Mouse (Mus musculus) hindbrain, embryonic 12.5 days (tissue): Measurements from ENCODE around the gene Lyst. TPM values are rescaled to one million over a fixed set of nuclear protein-coding genes. Genes with fewer than 3 reads are reported as not detected.

ENCODE experiments used
- ATAC-seq: fragments of 200-750 bp; cut with Nextera tagmentation; 2 replicates; pipeline ENCODE4 v1.8.0; 2017; ENCODE audit warnings: moderate TSS enrichment; ENCODE audit not compliant: low FRiP score
- H3K27ac ChIP-seq: fragments of 300-500 bp; sonication (generic); 2 replicates; pipeline ENCODE4 v1.5.1; 2016; ENCODE audit warnings: mild to moderate bottlenecking
- H3K27me3 ChIP-seq: fragments of 300-500 bp; sonication (generic); 2 replicates; pipeline ENCODE4 v1.6.1; 2016; ENCODE audit warnings: mild to moderate bottlenecking
- H3K36me3 ChIP-seq: fragments of 300-500 bp; sonication (generic); 2 replicates; pipeline ENCODE4 v1.6.1; 2016; ENCODE audit warnings: mild to moderate bottlenecking
- H3K4me1 ChIP-seq: fragments of 300-500 bp; sonication (generic); 2 replicates; pipeline ENCODE4 v1.6.1; 2016
- H3K4me2 ChIP-seq: fragments of 300-500 bp; sonication (generic); replicated peaks from 2 replicates; pipeline ENCODE4 v1.6.1; 2016; ENCODE audit warnings: mild to moderate bottlenecking
- H3K4me3 ChIP-seq: fragments of 300-500 bp; sonication (generic); 2 replicates; pipeline ENCODE4 v1.5.1; 2016; ENCODE audit warnings: mild to moderate bottlenecking
- H3K9ac ChIP-seq: fragments of 300-500 bp; sonication (generic); 2 replicates; pipeline ENCODE4 v1.6.1; 2016; ENCODE audit warnings: mild to moderate bottlenecking, moderate library complexity
- H3K9me3 ChIP-seq: fragments of 300-500 bp; sonication (generic); replicated peaks from 2 replicates; pipeline ENCODE4 v1.6.1; 2016; ENCODE audit warnings: mild to moderate bottlenecking
- whole genome bisulfite sequencing: fragments of 180-500 bp; shearing (Covaris S2); methylation state at CpG from one replicate; pipeline ENCODE4 v1.1.7; 2016; 5-methylcytosine and 5-hydroxymethylcytosine counted together
- polyA plus RNA-seq: library from polyadenylated mRNA; unstranded; fragments of >200 nt; fragmentation: Nextera tagmentation; extraction: Ambion mirVana; gene quantifications from 2 replicates; pipeline ENCODE4 v1.2.1, GENCODE M21; 2016

Lyst gene
- polyA plus RNA-seq, 1 experiment from 2014 or later = 3.2 TPM

DNA sequence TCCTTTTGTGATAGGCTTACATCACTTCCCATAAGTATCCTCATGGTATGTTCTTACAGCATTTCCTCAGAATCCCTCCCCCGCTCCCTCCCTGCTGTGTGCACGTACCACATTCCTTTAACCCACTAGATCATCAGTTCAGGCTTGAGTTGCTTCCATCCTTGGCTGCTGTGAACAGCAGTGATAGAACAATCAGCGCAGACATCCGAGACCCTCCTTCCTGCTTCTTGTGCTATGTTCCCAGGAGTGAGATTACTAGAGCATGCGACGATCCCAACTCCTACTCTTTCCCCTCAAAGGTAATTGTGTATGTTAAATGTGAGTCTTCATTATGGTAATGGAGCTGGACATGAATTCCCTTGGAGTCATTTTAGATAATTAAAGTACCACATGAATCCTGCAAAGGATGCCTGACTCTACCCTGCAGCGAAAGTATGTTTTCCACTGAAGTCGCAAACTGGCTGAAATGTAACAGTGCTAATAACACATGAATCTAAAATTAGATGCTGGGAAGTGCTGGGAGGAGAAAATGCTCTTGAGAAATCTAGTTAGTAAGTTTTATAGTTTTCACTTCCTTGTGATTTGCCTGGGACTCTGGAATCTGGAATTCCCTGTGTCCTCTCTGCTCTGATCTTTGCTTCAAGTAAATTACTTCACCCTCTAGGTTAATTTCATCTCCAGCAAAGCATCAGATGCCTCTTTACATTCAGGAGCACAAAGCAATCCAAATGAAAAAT, 13.6 kb upstream of the Lyst start:
- no peak overlapping the region for H3K4me3 ChIP-seq
- H3K27ac ChIP-seq = no peak overlapping the region
- H3K27me3 ChIP-seq = no peaks in the 10 kb centered on the region
- H3K4me2 ChIP-seq = no peak overlapping the region
- no peaks in the 10 kb centered on the region for H3K36me3 ChIP-seq
- H3K9me3 ChIP-seq = no peaks in the 10 kb centered on the region
- ATAC-seq = peak; percentile 29; the same call in 1 of the 2 replicates
- WGBS = 40% methylated on average over 8 of the region's 8 CpGs
- H3K9ac ChIP-seq = no peak overlapping the region
- H3K4me1 ChIP-seq = 0 out of 2 replicates have a peak, but pooled peaks cover 3% of the 10 kb centered on the region

DNA sequence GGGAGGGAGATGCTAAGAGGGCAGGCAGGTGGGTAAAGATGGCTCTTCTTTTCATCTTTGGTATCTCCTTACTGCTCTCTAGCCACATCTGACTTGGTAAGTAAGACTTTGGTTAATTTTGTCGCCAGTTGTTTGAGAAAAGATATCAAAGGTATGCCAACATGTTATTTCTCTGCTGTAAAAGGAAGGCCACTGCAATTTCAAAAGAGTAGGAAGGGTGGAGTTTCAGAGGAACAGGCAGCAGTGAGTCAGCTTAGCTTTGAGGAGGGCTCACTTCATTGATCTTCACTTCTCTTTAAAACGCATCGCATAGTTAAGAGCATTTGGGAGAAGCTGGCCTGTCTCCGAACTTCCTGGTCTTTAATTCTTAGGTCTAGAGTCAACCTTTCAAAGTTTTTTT, 8.2 kb upstream of the Lyst start:
- 82% methylated on average over 4 of the region's 4 CpGs for WGBS
- Histone ChIP-seq H3K9ac (no peak overlapping the region), H3K4me2 (no peak overlapping the region), H3K27me3 (no peaks in the 10 kb centered on the region), H3K4me1 (0 out of 2 replicates have a peak, but pooled peaks cover under 1% of the 10 kb centered on the region), H3K27ac (no peak overlapping the region), H3K36me3 (no peaks in the 10 kb centered on the region), H3K9me3 (no peaks in the 10 kb centered on the region), H3K4me3 (no peak overlapping the region)
- no peak for ATAC-seq

DNA sequence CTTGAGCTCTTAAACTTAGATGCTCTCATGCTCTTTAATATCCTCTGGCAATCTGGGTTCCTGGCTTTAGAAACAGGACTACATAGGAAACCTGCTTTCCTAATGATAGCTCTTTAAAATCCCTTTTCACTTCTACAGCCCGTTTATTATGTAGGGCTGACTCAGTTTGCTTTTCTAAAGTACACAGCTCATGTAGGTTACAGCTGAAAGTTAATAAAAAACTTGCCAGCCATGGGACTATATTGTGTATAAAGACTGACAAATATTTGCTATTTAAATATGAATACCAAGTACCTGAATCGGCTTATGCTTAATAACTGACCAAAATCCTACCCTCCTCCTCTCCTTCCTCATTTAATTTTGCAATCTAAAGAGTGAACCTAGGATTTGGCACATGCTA, 6.7 kb upstream of the Lyst start:
- no peak for ATAC-seq
- Histone ChIP-seq H3K4me3 (no peak overlapping the region), H3K9ac (no peak overlapping the region), H3K27ac (no peak overlapping the region), H3K9me3 (no peaks in the 10 kb centered on the region), H3K27me3 (no peaks in the 10 kb centered on the region), H3K4me2 (no peak overlapping the region), H3K4me1 (no peaks in the 10 kb centered on the region), H3K36me3 (no peaks in the 10 kb centered on the region)
- 76% methylated on average over 2 of the region's 2 CpGs for WGBS

DNA sequence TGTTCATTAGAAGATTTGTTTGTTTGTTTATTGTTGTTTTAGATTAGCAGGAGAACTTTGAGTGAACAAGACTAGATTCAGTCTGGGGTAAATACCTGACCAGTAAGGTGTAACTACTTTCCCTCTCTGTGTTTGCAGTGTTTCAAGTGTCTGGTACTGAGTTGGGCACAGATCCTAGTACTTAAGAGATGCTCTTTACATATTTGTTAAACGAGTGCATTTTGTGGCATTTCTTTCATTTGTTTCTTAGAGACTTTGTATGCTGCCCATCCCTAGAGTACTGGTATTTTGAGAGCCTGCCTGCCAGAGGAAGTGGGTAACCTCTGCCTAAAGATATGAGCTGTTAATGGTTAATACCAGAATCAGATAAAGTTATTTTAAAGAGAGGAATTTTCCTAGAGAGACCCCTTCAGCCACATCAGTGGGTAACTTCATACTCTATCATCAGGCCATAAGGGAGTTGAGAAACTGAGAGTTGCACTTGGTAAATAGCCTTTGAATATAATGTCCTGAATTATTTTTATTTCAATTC, 2.5 kb upstream of the Lyst start:
- no peaks in the 10 kb centered on the region; the same call in 1 of the 2 replicates for H3K4me1 ChIP-seq
- no peaks in the 10 kb centered on the region for H3K9me3 ChIP-seq
- H3K9ac ChIP-seq = no peak overlapping the region
- no peak overlapping the region for H3K4me3 ChIP-seq
- H3K36me3 ChIP-seq = no peaks in the 10 kb centered on the region
- ATAC-seq = no peak
- WGBS = 85% methylated on average over 1 of the region's 1 CpGs
- no peak overlapping the region for H3K4me2 ChIP-seq
- no peak overlapping the region for H3K27ac ChIP-seq
- H3K27me3 ChIP-seq = no peaks in the 10 kb centered on the region

DNA sequence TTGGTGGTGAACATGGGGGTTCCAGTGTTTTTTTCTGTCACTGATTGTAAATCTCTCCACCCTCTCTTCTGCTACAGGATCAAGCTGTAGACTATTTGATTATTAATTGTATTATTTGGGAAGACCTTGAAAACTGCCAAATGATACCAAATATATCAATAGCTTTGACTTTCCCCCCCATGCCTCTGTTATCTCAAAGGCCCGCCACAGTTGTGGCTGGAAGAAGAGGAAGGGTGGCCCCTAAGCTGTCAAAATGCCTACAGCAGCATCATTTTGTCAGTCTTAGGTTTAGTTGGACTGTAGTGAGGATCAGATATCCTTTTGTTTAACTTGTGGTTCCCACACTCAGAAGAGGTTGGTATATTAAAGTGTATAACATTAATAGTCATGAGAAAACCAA, 1.7 kb upstream of the Lyst start:
- H3K27me3 ChIP-seq = no peaks in the 10 kb centered on the region
- no peak overlapping the region for H3K4me2 ChIP-seq
- ATAC-seq = no peak
- H3K9ac ChIP-seq = no peak overlapping the region
- no peaks in the 10 kb centered on the region for H3K36me3 ChIP-seq
- H3K4me3 ChIP-seq = no peak overlapping the region
- 100% methylated on average over 1 of the region's 1 CpGs for WGBS
- no peak overlapping the region for H3K27ac ChIP-seq
- H3K9me3 ChIP-seq = no peaks in the 10 kb centered on the region
- H3K4me1 ChIP-seq = no peaks in the 10 kb centered on the region; the same call in 1 of the 2 replicates

DNA sequence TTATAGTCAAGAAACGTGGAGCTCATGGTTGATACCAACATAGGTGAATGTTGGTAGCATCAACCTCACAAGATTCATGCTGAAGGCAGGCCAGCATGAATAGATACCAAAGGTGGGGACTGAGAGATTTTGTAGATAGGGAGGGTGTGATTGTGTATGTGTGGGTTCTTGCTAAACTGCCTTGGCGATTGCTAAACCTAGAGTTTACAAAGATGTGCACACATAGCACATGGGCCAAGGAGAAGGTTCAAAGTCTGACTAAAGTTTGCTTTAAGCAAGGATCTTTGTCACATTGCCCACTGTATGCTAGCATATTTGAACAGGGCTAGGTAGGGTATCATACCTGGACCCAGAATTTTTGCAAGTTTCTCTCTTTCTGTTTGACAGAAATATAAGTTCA, 1.2 kb upstream of the Lyst start:
- no peaks in the 10 kb centered on the region; the same call in 1 of the 2 replicates for H3K4me1 ChIP-seq
- ATAC-seq = no peak
- 92% methylated on average over 2 of the region's 2 CpGs for WGBS
- no peaks in the 10 kb centered on the region for H3K27me3 ChIP-seq
- no peaks in the 10 kb centered on the region for H3K36me3 ChIP-seq
- H3K9ac ChIP-seq = no peak overlapping the region
- no peaks in the 10 kb centered on the region for H3K9me3 ChIP-seq
- no peak overlapping the region for H3K4me2 ChIP-seq
- H3K27ac ChIP-seq = no peak overlapping the region
- no peak overlapping the region for H3K4me3 ChIP-seq

DNA sequence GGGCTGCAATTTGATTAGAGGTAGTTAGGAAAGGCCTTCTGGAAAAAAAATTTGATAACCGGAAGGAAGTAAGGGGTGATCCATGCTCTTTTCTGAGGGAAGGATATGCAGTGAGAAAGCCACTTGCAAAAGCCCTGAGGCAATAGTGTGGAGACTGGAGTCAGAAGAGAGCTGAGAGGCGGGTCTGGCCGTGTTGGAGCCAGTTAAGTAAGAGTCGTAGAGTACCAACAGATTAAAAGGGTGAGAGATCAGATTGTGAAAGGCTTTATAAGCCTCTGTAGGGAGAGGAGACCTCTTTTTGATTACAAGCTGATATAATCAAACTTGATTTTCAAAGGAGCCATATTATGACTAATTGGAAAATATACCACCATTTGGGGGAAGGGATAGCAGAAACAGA, 1.7 kb downstream of the Lyst start:
- H3K9me3 ChIP-seq = no peaks in the 10 kb centered on the region
- no peak for ATAC-seq
- H3K27me3 ChIP-seq = no peaks in the 10 kb centered on the region
- WGBS = 72% methylated on average over 4 of the region's 4 CpGs
- H3K9ac ChIP-seq = no peak overlapping the region
- no peak overlapping the region for H3K4me3 ChIP-seq
- no peaks in the 10 kb centered on the region for H3K36me3 ChIP-seq
- no peaks in the 10 kb centered on the region; the same call in 1 of the 2 replicates for H3K4me1 ChIP-seq
- no peak overlapping the region for H3K4me2 ChIP-seq
- H3K27ac ChIP-seq = no peak overlapping the region

DNA sequence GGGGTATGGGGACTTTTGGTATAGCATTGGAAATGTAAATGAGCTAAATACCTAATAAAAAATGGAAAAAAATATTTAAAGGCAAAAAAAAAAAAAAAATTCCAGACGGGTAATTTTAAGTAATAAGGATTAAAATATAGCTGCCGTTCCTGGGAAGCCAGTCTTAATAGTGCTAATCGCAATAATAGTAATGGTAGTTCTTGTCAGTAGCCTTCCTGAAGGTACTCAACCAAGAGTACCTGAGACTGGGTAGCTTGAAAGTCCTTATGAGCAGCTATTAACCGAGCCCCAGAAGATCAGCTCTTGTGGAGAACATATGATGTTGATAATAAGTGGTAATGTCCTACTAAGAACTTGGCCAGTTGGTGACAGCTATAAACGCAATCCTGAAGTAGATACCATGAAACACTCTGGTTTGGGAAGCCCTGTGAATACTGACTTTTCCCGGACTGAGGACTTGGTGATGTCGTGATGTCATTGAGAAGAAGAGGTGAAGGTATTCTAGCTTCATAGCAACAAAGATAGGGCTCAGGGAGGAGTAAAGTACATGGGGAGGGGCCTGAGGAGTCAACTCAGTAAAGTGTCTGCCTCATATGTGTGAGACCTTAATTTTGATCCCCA, 6.3 kb downstream of the Lyst start:
- Histone ChIP-seq H3K36me3 (no peaks in the 10 kb centered on the region), H3K4me2 (no peak overlapping the region), H3K4me1 (no peaks in the 10 kb centered on the region; the same call in 1 of the 2 replicates), H3K9ac (no peak overlapping the region), H3K27ac (no peak overlapping the region), H3K27me3 (no peaks in the 10 kb centered on the region), H3K4me3 (no peak overlapping the region), H3K9me3 (no peaks in the 10 kb centered on the region)
- ATAC-seq = no peak
- WGBS = 93% methylated on average over 7 of the region's 7 CpGs

DNA sequence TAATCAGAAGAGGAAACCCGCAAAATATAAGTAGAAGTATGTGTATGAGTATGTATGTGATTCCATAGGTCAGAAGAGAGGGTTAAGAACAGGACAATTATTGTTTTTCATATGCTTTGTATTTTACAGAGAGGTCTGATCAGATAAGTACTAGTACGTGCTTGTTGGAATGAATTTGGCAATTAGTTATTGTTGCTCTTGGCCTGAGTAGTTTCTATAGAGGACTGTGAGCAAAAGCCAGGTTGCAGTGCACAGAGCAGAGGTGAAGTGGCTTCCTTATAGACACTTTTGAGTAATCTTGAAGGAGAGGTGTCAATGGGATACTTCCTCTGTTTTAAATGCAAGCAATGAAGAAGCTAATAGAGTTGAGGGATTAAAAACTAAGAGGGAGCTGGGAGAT, 7.7 kb downstream of the Lyst start:
- Histone ChIP-seq H3K4me2 (no peak overlapping the region), H3K9me3 (no peaks in the 10 kb centered on the region), H3K9ac (no peak overlapping the region), H3K36me3 (no peaks in the 10 kb centered on the region), H3K27ac (no peak overlapping the region), H3K4me1 (no peaks in the 10 kb centered on the region), H3K4me3 (no peak overlapping the region), H3K27me3 (no peaks in the 10 kb centered on the region)
- ATAC-seq = no peak
- 88% methylated on average over 2 of the region's 2 CpGs for WGBS

DNA sequence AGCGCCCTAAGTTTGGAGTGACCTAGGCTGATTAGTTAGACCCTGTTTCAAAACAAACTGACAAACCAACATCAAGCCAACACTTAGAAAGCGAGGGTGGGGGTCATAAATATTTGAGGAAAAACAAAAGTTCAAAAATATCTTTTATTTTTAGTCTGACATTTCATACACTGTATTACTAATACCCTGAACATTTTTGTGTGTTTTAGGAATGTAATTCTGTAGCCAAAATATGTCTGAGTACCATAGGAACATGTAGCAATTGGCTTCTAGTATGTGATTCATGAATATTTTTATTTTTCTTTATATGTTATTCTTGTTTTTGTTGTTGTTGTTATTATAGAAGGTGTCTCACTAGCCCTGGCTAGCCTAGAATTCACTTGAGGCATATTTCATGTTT, 11.2 kb downstream of the Lyst start:
- Histone ChIP-seq H3K9ac (no peak overlapping the region), H3K27ac (no peak overlapping the region), H3K4me3 (no peak overlapping the region), H3K4me1 (no peaks in the 10 kb centered on the region), H3K9me3 (no peaks in the 10 kb centered on the region), H3K4me2 (no peak overlapping the region), H3K27me3 (no peaks in the 10 kb centered on the region), H3K36me3 (no peaks in the 10 kb centered on the region)
- WGBS = 94% methylated on average over 2 of the region's 2 CpGs
- no peak for ATAC-seq

DNA sequence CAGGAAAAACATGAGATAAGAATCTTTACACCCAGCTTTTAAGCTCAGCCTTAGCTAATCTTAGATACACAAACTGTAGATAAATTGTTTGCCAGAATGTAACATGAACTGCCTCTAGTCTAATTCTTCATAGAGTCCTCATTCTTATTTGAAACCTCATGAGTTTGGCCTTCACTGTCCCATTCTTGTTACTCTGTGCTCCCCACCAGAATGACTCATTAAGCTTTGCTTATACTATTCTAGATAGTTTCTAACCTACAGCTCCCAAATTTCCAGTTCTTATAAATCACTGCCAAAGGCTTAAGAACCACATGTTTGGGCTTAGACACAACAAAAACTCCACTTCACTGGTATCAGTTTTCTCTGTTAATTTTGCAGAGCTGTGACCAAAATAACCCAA, 16.0 kb downstream of the Lyst start:
- Histone ChIP-seq H3K4me2 (no peak overlapping the region), H3K4me1 (no peaks in the 10 kb centered on the region), H3K36me3 (no peaks in the 10 kb centered on the region), H3K9ac (no peak overlapping the region), H3K9me3 (no peaks in the 10 kb centered on the region), H3K27me3 (no peaks in the 10 kb centered on the region), H3K27ac (no peak overlapping the region), H3K4me3 (no peak overlapping the region)
- ATAC-seq = no peak

DNA sequence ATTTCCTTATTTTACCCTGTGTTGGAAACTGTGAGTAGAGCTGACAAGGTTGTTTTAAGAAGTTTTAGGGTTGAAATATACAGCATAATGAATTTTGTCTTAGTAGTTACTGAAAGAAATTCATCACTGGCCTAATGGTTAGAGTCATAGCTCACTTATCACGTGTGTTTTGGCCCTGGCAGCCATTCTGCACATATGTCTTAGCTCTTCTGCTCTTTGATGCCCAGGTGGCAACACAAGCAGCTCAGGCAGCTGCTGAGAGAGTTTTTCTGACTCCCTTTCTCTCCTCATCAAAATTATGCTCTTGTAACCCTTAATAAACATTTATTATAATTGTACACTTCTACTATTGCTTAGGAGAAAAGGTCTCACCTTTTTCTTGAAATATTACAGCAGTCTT, 18.1 kb downstream of the Lyst start:
- Histone ChIP-seq H3K36me3 (no peaks in the 10 kb centered on the region), H3K4me1 (no peaks in the 10 kb centered on the region), H3K4me3 (no peak overlapping the region), H3K27me3 (no peaks in the 10 kb centered on the region), H3K27ac (no peak overlapping the region), H3K4me2 (no peak overlapping the region), H3K9me3 (no peaks in the 10 kb centered on the region), H3K9ac (no peak overlapping the region)
- 71% methylated on average over 1 of the region's 1 CpGs for WGBS
- no peak for ATAC-seq

DNA sequence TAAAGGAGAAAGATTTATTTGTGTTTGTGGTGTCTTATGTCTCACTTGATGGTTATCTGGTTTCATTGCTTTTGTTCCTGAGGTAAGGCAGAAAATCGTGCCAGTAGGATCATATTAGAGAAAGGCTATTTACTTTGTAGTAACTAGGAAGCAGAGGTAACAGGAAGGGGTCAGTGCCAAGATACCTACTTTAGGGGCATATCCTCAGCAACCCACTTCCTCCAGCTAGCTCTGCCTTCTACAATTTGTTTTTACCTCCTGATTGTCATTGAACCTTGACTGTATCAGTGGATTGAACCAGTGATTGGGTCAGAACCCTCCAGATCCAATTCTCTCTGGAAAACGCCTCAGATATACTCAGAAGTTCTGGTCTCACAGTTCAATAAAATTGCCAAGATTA, 19.5 kb downstream of the Lyst start:
- 82% methylated on average over 2 of the region's 2 CpGs for WGBS
- Histone ChIP-seq H3K9ac (no peak overlapping the region), H3K4me3 (no peak overlapping the region), H3K4me1 (no peaks in the 10 kb centered on the region), H3K36me3 (no peaks in the 10 kb centered on the region), H3K27ac (no peak overlapping the region), H3K27me3 (no peaks in the 10 kb centered on the region), H3K4me2 (no peak overlapping the region), H3K9me3 (no peaks in the 10 kb centered on the region)
- ATAC-seq = no peak
